7 mouse cellular contexts compared by ENCODE assay signal in the genomic region with DNA sequence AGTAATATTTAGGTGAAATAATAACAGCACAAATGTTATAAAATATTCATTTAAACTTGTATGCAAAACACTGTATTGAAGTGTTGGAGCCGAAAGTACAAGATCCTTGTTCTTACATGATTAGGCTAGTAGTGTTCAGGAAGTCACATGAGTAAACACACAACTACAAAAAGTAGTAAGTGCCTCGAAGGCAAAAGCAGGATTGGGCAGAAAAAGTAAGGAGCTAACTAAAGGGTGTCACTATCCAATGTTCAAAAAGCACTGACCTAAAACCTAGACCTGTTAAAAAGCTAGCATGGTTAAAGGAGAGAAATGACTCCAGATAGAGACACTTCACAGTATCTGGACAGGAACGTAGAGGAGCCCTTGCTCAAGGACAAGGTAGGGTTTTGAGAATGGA. TPM values are rescaled to one million over a fixed set of nuclear protein-coding genes. Genes with fewer than 3 reads are reported as not detected.
A peak's percentile ranks its signal among the peaks of the same experiment; 100 is the strongest.
DNase-seq lines count a peak whose midpoint lies in the region; ATAC-seq and TF ChIP-seq lines count a peak whose summit lies in the region.

No protein-coding gene starts in this region.

- H3K36me3 ChIP-seq in lung, postnatal 0 days (ENCODE audit: insufficient read depth, low read length), result no peaks in the 10 kb centered on the region
- 0 out of 2 replicates have a peak, but pooled peaks cover 3% of the 10 kb centered on the region for H3K36me3 ChIP-seq in embryonic facial prominence, embryonic 15.5 days
- peaks cover 5% of the 10 kb centered on the region; the same call in 1 of the 2 replicates for H3K36me3 ChIP-seq in limb, embryonic 14.5 days (ENCODE audit: control insufficient read depth, insufficient read depth, low read length)
- no peaks in the 10 kb centered on the region for H3K36me3 ChIP-seq in stomach, postnatal 0 days (ENCODE audit: control insufficient read depth, insufficient read depth, low read length)

- WGBS in lung, postnatal 0 days, result 16% methylated on average over 3 of the region's 3 CpGs
- 53% methylated on average over 3 of the region's 3 CpGs for WGBS in embryonic facial prominence, embryonic 15.5 days
- WGBS in limb, embryonic 14.5 days, result 66% methylated on average over 3 of the region's 3 CpGs
- WGBS in stomach, postnatal 0 days, result 39% methylated on average over 3 of the region's 3 CpGs

- H3K4me1 ChIP-seq in lung, postnatal 0 days (ENCODE audit: insufficient read depth, low read depth, low read length), result peaks cover 10% of the 10 kb centered on the region; the same call in 1 of the 2 replicates
- peaks cover 9% of the 10 kb centered on the region; the same call in 1 of the 2 replicates for H3K4me1 ChIP-seq in embryonic facial prominence, embryonic 15.5 days
- H3K4me1 ChIP-seq in limb, embryonic 14.5 days (ENCODE audit: control insufficient read depth, insufficient read depth, low read length), result peaks cover 10% of the 10 kb centered on the region; the same call in 1 of the 2 replicates
- H3K4me1 ChIP-seq in stomach, postnatal 0 days (replicated peaks; ENCODE audit: control insufficient read depth, insufficient read depth), result no peaks in the 10 kb centered on the region

- peak; percentile 5 for DNase-seq in lung, postnatal 0 days (ENCODE audit: low spot score)
- DNase-seq in lung, postnatal 10 days, result no peak
- no peak for DNase-seq in limb, embryonic 14.5 days (ENCODE audit: low spot score)
- DNase-seq in stomach, postnatal 0 days (ENCODE audit: low spot score), result no peak
- DNase-seq in adrenal gland, postnatal 10 days, result no peak
- no peak for DNase-seq in cerebellum, adult 11-12 months

- no peak overlapping the region; the same call in 1 of the 2 replicates for H3K9ac ChIP-seq in lung, postnatal 0 days (replicated peaks; ENCODE audit: low read depth)
- H3K9ac ChIP-seq in embryonic facial prominence, embryonic 15.5 days, result no peak overlapping the region
- H3K9ac ChIP-seq in limb, embryonic 14.5 days (ENCODE audit: low read depth, low read length, severe bottlenecking), result peak overlapping the region; percentile 88; the same call in 1 of the 2 replicates
- 0 out of 2 replicates have a peak overlapping the region, but pooled peaks have one; percentile 5 for H3K9ac ChIP-seq in stomach, postnatal 0 days (ENCODE audit: low read length)

- peak overlapping the region; percentile 79 for H3K4me2 ChIP-seq in lung, postnatal 0 days (replicated peaks; ENCODE audit: low read depth, low read length)
- peak overlapping the region; percentile 59 for H3K4me2 ChIP-seq in embryonic facial prominence, embryonic 15.5 days (replicated peaks)
- peak overlapping the region; percentile 69 for H3K4me2 ChIP-seq in limb, embryonic 14.5 days (replicated peaks; ENCODE audit: low read depth, low read length, severe bottlenecking)
- peak overlapping the region; percentile 69 for H3K4me2 ChIP-seq in stomach, postnatal 0 days (replicated peaks; ENCODE audit: low read depth)

- TF ChIP-seq CTCF in lung, postnatal 0 days (IDR thresholded peaks at IDR 0.05), result no peak
- TF ChIP-seq CTCF in stomach, postnatal 0 days (IDR thresholded peaks at IDR 0.05; ENCODE audit: low read depth), result no peak

- TF ChIP-seq EP300 in lung, postnatal 0 days (IDR thresholded peaks at IDR 0.05), result no peak
- TF ChIP-seq EP300 in stomach, postnatal 0 days (optimal IDR thresholded peaks at IDR 0.05), result no peak

- ATAC-seq in lung, postnatal 0 days, result no peak
- ATAC-seq in embryonic facial prominence, embryonic 15.5 days (ENCODE audit: insufficient number of reproducible peaks, low FRiP score, low TSS enrichment, low read depth), result no peak
- ATAC-seq in limb, embryonic 14.5 days (ENCODE audit: low FRiP score, low read depth), result no peak
- no peak for ATAC-seq in stomach, postnatal 0 days (ENCODE audit: low FRiP score, low TSS enrichment)

- H3K4me3 ChIP-seq in lung, postnatal 0 days (ENCODE audit: low read depth, low read length), result peak overlapping the region; percentile 91; the same call in 1 of the 2 replicates
- H3K4me3 ChIP-seq in embryonic facial prominence, embryonic 15.5 days (replicated peaks), result peak overlapping the region; percentile 82
- H3K4me3 ChIP-seq in limb, embryonic 14.5 days (replicated peaks; ENCODE audit: low read length), result peak overlapping the region; percentile 78
- H3K4me3 ChIP-seq in stomach, postnatal 0 days (ENCODE audit: low read depth, low read length), result peak overlapping the region; percentile 75

- no peaks in the 10 kb centered on the region for H3K9me3 ChIP-seq in lung, postnatal 0 days (ENCODE audit: low read length)
- no peaks in the 10 kb centered on the region for H3K9me3 ChIP-seq in embryonic facial prominence, embryonic 15.5 days (replicated peaks)
- no peaks in the 10 kb centered on the region for H3K9me3 ChIP-seq in limb, embryonic 14.5 days (ENCODE audit: control insufficient read depth, low read length)
- no peaks in the 10 kb centered on the region for H3K9me3 ChIP-seq in stomach, postnatal 0 days (ENCODE audit: control insufficient read depth, low read length)

- no peak for TF ChIP-seq POLR2A in limb, embryonic 14.5 days (IDR thresholded peaks at IDR 0.05; ENCODE audit: borderline replicate concordance, extremely low read depth, insufficient read depth, insufficient read length)

- H3K27ac ChIP-seq in lung, postnatal 0 days (ENCODE audit: low read length), result no peak overlapping the region
- H3K27ac ChIP-seq in embryonic facial prominence, embryonic 15.5 days (replicated peaks), result no peak overlapping the region
- H3K27ac ChIP-seq in limb, embryonic 14.5 days (replicated peaks; ENCODE audit: low read depth, low read length), result no peak overlapping the region
- H3K27ac ChIP-seq in stomach, postnatal 0 days (replicated peaks), result no peak overlapping the region

- H3K27me3 ChIP-seq in lung, postnatal 0 days (replicated peaks; ENCODE audit: insufficient read depth, low read length), result no peaks in the 10 kb centered on the region
- H3K27me3 ChIP-seq in embryonic facial prominence, embryonic 15.5 days, result no peaks in the 10 kb centered on the region
- no peaks in the 10 kb centered on the region for H3K27me3 ChIP-seq in limb, embryonic 14.5 days (ENCODE audit: control insufficient read depth, insufficient read depth, low read length)
- no peaks in the 10 kb centered on the region for H3K27me3 ChIP-seq in stomach, postnatal 0 days (ENCODE audit: control insufficient read depth, insufficient read depth, low read length)

RNA-seq across cellular contexts. Expression of a gene that starts 0.9 kb away (rescaled TPM):
- 7.2 and 7.8 TPM in 2 replicates for polyA plus RNA-seq in lung, postnatal 0 days (2015; fragmentation: Nextera tagmentation; extraction: Ambion mirVana)
- polyA plus RNA-seq in embryonic facial prominence, embryonic 15.5 days (2015; fragmentation: Nextera tagmentation; extraction: Ambion mirVana), result 45.1 and 53.4 TPM in 2 replicates
- 12.8 and 23.4 TPM in 2 replicates for polyA plus RNA-seq in limb, embryonic 14.5 days (2012; rRNA removed)
- polyA plus RNA-seq in limb, embryonic 14.5 days (2014; fragmentation: Nextera tagmentation; extraction: Ambion mirVana), result 53.9 and 56.5 TPM in 2 replicates
- 23.1 and 27.5 TPM in 2 replicates for polyA plus RNA-seq in stomach, postnatal 0 days (2015; fragmentation: Nextera tagmentation; extraction: Ambion mirVana)
- 1 to 10 TPM; 6.7 to 7.7 TPM for total RNA-seq in adrenal gland, postnatal 10 days (2021)

RNA-seq across cellular contexts. Expression of a gene that starts 1.2 kb away (rescaled TPM):
- 8.3 and 8.7 TPM in 2 replicates for polyA plus RNA-seq in lung, postnatal 0 days (2015; fragmentation: Nextera tagmentation; extraction: Ambion mirVana)
- polyA plus RNA-seq in embryonic facial prominence, embryonic 15.5 days (2015; fragmentation: Nextera tagmentation; extraction: Ambion mirVana), result 14.7 TPM in 2 replicates
- 10.8 and 15.5 TPM in 2 replicates for polyA plus RNA-seq in limb, embryonic 14.5 days (2012; rRNA removed)
- polyA plus RNA-seq in limb, embryonic 14.5 days (2014; fragmentation: Nextera tagmentation; extraction: Ambion mirVana), result 13.3 and 14.3 TPM in 2 replicates
- 6.1 TPM in 2 replicates for polyA plus RNA-seq in stomach, postnatal 0 days (2015; fragmentation: Nextera tagmentation; extraction: Ambion mirVana)
- 10 to 100 TPM; 15.0 to 18.3 TPM for total RNA-seq in adrenal gland, postnatal 10 days (2021)

RNA-seq across cellular contexts. Expression of a gene that starts 48.9 kb away (rescaled TPM):
- polyA plus RNA-seq in lung, postnatal 0 days (2015; fragmentation: Nextera tagmentation; extraction: Ambion mirVana), result 11.3 and 12.2 TPM in 2 replicates
- 19.3 and 20.9 TPM in 2 replicates for polyA plus RNA-seq in embryonic facial prominence, embryonic 15.5 days (2015; fragmentation: Nextera tagmentation; extraction: Ambion mirVana)
- 13.0 and 14.9 TPM in 2 replicates for polyA plus RNA-seq in limb, embryonic 14.5 days (2012; rRNA removed)
- polyA plus RNA-seq in limb, embryonic 14.5 days (2014; fragmentation: Nextera tagmentation; extraction: Ambion mirVana), result 18.0 and 21.3 TPM in 2 replicates
- polyA plus RNA-seq in stomach, postnatal 0 days (2015; fragmentation: Nextera tagmentation; extraction: Ambion mirVana), result 8.2 and 8.4 TPM in 2 replicates
- 10 to 100 TPM; 19.2 to 20.3 TPM for total RNA-seq in adrenal gland, postnatal 10 days (2021)

RNA-seq across cellular contexts. Expression of a gene that starts 49.2 kb away (rescaled TPM):
- polyA plus RNA-seq in lung, postnatal 0 days (2015; fragmentation: Nextera tagmentation; extraction: Ambion mirVana), result 30.8 and 33.2 TPM in 2 replicates
- 55.0 and 55.9 TPM in 2 replicates for polyA plus RNA-seq in embryonic facial prominence, embryonic 15.5 days (2015; fragmentation: Nextera tagmentation; extraction: Ambion mirVana)
- 18.6 and 23.4 TPM in 2 replicates for polyA plus RNA-seq in limb, embryonic 14.5 days (2012; rRNA removed)
- polyA plus RNA-seq in limb, embryonic 14.5 days (2014; fragmentation: Nextera tagmentation; extraction: Ambion mirVana), result 43.9 and 49.7 TPM in 2 replicates
- polyA plus RNA-seq in stomach, postnatal 0 days (2015; fragmentation: Nextera tagmentation; extraction: Ambion mirVana), result 33.8 and 36.6 TPM in 2 replicates
- total RNA-seq in adrenal gland, postnatal 10 days (2021), result 10 to 100 TPM; 47.1 to 51.4 TPM

Comparison
In these comparisons a context has a peak if more than half of its experiments do, and no peak if none do; other contexts are left out.
1. H3K9ac ChIP-seq: peak in limb, embryonic 14.5 days (single experiment) and stomach, postnatal 0 days (single experiment); none in lung, postnatal 0 days (single experiment) and embryonic facial prominence, embryonic 15.5 days (single experiment).
2. Peak in every context shown above with its lines, with median percentiles within 50 percentile points of each other: H3K4me2 ChIP-seq and H3K4me3 ChIP-seq.